Mouse (Mus musculus) liver, embryonic 14.5 days (tissue): Measurements from ENCODE around the gene Pla2g4e. TPM values are rescaled to one million over a fixed set of nuclear protein-coding genes. Genes with fewer than 3 reads are reported as not detected.

Source experiments
- ATAC-seq: fragments of 200-750 bp; cut with Nextera tagmentation; 2 replicates; pipeline ENCODE4 v1.8.0; 2017; ENCODE audit warnings: moderate number of reproducible peaks, mild to moderate bottlenecking, moderate library complexity; ENCODE audit not compliant: insufficient read depth
- DNase-seq, 3 experiments: peaks; one replicate each; pipeline ENCODE4 v3.0.0-alpha.2; 2012 to 2013; ENCODE audit warnings: low read depth in 3 of 3, low spot score in 3 of 3
- H3K27ac ChIP-seq: fragments of 300-500 bp; sonication (generic); 2 replicates; pipeline ENCODE4 v1.5.1; 2014; ENCODE audit warnings: moderate library complexity, mild to moderate bottlenecking, control low read depth, inconsistent platforms
- H3K27me3 ChIP-seq: fragments of 300-500 bp; sonication (generic); 2 replicates; pipeline ENCODE4 v1.6.1; 2014; ENCODE audit warnings: mild to moderate bottlenecking, low read length, moderate library complexity; ENCODE audit not compliant: control insufficient read depth, insufficient read depth
- H3K36me3 ChIP-seq: fragments of 300-500 bp; sonication (generic); replicated peaks from 2 replicates; pipeline ENCODE4 v1.6.1; 2014; ENCODE audit warnings: low read depth; ENCODE audit not compliant: control insufficient read depth, insufficient read depth
- H3K4me1 ChIP-seq, 2 experiments: fragments of 200-500 bp in 1 of 2; fragments of 300-500 bp in 1 of 2; sonication (generic) in 1 of 2; replicated peaks; 2 replicates each; pipeline ENCODE4 v1.6.1; 2012 to 2014; ENCODE audit warnings: antibody characterized with exemption in 1 of 2, inconsistent platforms in 1 of 2, low read length in 1 of 2; ENCODE audit not compliant: control insufficient read depth in 2 of 2, insufficient read depth in 2 of 2
- H3K4me2 ChIP-seq: fragments of 300-500 bp; sonication (generic); 2 replicates; pipeline ENCODE4 v1.6.1; 2014; ENCODE audit warnings: low read depth, mild to moderate bottlenecking, control low read depth, moderate library complexity
- H3K4me3 ChIP-seq, 2 experiments: fragments of 200-500 bp in 1 of 2; fragments of 300-500 bp in 1 of 2; sonication (generic) in 1 of 2; 2 replicates each; pipeline ENCODE4 v1.5.1; 2012 to 2014; ENCODE audit warnings: low read depth in 2 of 2, low read length in 2 of 2, mild to moderate bottlenecking in 2 of 2, control low read depth in 1 of 2, inconsistent platforms in 1 of 2, moderate library complexity in 1 of 2; ENCODE audit not compliant: insufficient read depth in 1 of 2
- H3K9ac ChIP-seq: fragments of 300-500 bp; sonication (generic); replicated peaks from 2 replicates; pipeline ENCODE4 v1.6.1; 2014; ENCODE audit warnings: mild to moderate bottlenecking, control low read depth, moderate library complexity
- H3K9me3 ChIP-seq: fragments of 300-500 bp; sonication (generic); 2 replicates; pipeline ENCODE4 v1.6.1; 2016; ENCODE audit warnings: low read length, mixed read lengths; ENCODE audit not compliant: control insufficient read depth
- CTCF ChIP-seq: IDR thresholded peaks from 2 replicates; pipeline ENCODE4 v1.5.1; 2016; ENCODE audit warnings: antibody characterized with exemption, low read depth, control low read depth
- EP300 ChIP-seq: IDR thresholded peaks from 2 replicates; pipeline ENCODE4 v1.6.1; 2016; ENCODE audit warnings: antibody characterized with exemption, low read depth
- WGBS: fragments of 180-500 bp; shearing (Covaris S2); extraction: QIAGEN DNeasy Blood & Tissue Kit; methylation state at CpG from one replicate; pipeline ENCODE4 v1.1.7; 2014; ENCODE audit not compliant: insufficient replicate concordance; 5-methylcytosine and 5-hydroxymethylcytosine counted together
- polyA plus RNA-seq, 2 experiments: library from polyadenylated mRNA; depleted of rRNA in 1 of 2; stranded (reverse) in 1 of 2; unstranded in 1 of 2; fragments of >200 nt; fragmentation: Nextera tagmentation in 1 of 2; extraction: Ambion mirVana in 1 of 2; gene quantifications; 2 replicates each; pipeline versions ENCODE4 v1.2.1 to v1.2.3; 2012 to 2014

The Pla2g4e gene
- polyA plus RNA-seq, 2 experiments = not detected

DNA sequence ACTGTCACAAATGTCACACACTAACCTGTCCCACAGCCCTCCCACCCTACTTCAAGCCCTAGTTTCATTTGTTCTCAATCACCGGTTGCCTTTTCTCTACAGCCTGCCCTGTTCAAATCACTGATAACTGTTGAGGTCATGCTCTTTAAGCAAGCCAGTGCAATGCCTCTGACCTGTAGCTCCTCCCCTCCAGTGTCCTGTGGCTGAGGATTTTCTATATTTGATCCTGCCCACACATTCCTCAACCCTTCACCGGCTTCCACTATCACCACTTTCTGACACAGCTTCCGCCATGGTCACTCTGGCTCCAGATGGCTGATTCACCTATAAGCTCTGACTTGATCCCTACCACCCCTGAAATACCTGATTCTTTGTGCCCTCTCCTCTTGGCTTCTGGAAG is 97.1 kb downstream of the Pla2g4e start:
- Histone ChIP-seq H3K9me3 (no peaks in the 10 kb centered on the region), H3K4me1 (peaks cover 0 to 5% of the 10 kb centered on the region in 2 experiments; a peak in 2 of 4 replicates), H3K27me3 (no peaks in the 10 kb centered on the region), H3K4me2 (no peak overlapping the region), H3K9ac (no peak overlapping the region), H3K4me3 (no peak overlapping the region), H3K27ac (no peak overlapping the region), H3K36me3 (no peaks in the 10 kb centered on the region)
- no peak for DNase-seq
- no peak for ATAC-seq
- TF ChIP-seq CTCF = no peak
- no peak for TF ChIP-seq EP300
- WGBS = 41% methylated on average over 3 of the region's 3 CpGs

DNA sequence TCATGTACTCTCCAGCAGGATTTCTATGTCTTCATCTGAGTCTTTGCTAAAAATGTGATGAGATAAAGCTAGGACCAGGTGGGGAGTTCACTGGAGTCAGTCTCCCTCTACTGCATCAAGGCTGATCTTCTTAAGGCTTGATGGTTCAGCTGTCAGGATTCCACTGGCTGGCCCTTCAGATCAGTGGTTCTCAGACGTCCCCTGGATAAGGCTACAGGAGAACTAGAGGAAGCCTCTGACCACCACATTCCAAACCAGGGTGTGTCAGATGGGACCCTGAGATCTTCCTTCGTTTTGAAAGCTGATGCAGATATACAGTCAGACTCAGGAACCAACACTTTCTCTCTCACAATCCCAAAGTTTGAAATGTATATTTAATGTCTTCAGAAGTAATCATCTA is 97.8 kb downstream of the Pla2g4e start:
- DNase-seq = no peak
- ATAC-seq = no peak
- no peak overlapping the region for H3K27ac ChIP-seq
- TF ChIP-seq EP300 (no peak), CTCF (no peak)
- no peak overlapping the region for H3K4me2 ChIP-seq
- H3K9ac ChIP-seq = no peak overlapping the region
- WGBS = 33% methylated on average over 2 of the region's 2 CpGs
- no peaks in the 10 kb centered on the region for H3K27me3 ChIP-seq
- peaks cover 0 to 5% of the 10 kb centered on the region in 2 experiments; a peak in 2 of 4 replicates for H3K4me1 ChIP-seq
- no peaks in the 10 kb centered on the region for H3K9me3 ChIP-seq
- H3K36me3 ChIP-seq = no peaks in the 10 kb centered on the region
- no peak overlapping the region for H3K4me3 ChIP-seq

DNA sequence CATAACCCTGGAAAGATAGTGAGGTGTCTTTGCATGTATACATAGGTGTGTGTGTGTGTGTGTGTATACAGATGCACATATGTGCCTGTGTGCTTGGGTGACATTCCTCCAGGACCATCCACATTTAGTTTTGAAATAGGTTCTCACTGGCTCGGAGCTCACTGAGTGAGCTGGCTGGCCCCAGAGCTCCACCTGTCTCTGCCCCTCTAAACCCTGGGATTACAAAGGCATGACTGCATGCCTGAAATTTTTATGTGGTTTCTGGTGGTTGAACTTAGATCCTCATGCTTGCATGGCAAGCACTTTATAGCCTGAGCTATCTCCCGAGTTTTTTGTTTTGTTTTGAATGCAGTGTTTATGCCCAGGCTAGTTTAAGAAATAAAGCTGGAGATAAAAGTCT is 98.6 kb downstream of the Pla2g4e start:
- TF ChIP-seq EP300 = no peak
- TF ChIP-seq CTCF = no peak
- no peaks in the 10 kb centered on the region for H3K36me3 ChIP-seq
- ATAC-seq = no peak

DNA sequence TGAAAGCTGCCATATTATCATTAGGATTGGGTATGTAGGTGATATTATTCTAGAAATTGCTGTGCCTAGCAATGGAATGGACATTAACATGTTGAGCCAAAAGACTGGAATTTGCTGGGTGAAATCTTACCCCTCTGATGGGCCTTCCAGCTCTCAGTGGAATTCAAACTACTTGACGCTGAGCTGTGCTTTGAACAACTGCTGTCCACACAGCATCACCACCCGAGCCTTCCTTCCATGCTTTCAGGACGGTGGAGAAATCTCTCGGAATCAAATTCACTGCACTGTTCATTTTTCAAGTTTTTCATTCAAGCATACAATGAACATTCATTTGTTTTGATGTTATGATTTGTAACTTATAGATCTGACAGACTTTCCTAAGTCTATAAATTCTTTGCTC is 100.7 kb downstream of the Pla2g4e start:
- no peak overlapping the region for H3K4me3 ChIP-seq
- DNase-seq (no peak), ATAC-seq (no peak)
- H3K9ac ChIP-seq = no peak overlapping the region
- TF ChIP-seq CTCF (no peak), EP300 (no peak)
- H3K4me2 ChIP-seq = no peak overlapping the region
- H3K4me1 ChIP-seq = peaks cover 0 to 5% of the 10 kb centered on the region in 2 experiments; a peak in 2 of 4 replicates
- no peak overlapping the region for H3K27ac ChIP-seq
- 69% methylated on average over 4 of the region's 4 CpGs for WGBS
- H3K27me3 ChIP-seq = no peaks in the 10 kb centered on the region
- H3K9me3 ChIP-seq = no peaks in the 10 kb centered on the region
- no peaks in the 10 kb centered on the region for H3K36me3 ChIP-seq

More for the DNA sequence above, 98.6 kb downstream of the Pla2g4e start:
- Histone ChIP-seq H3K4me2 (no peak overlapping the region), H3K9me3 (no peaks in the 10 kb centered on the region), H3K27me3 (no peaks in the 10 kb centered on the region), H3K27ac (no peak overlapping the region), H3K4me3 (no peak overlapping the region), H3K4me1 (peaks cover 0 to 5% of the 10 kb centered on the region in 2 experiments; a peak in 2 of 4 replicates), H3K9ac (no peak overlapping the region)
- no peak for DNase-seq
- WGBS = 69% methylated on average over 2 of the region's 2 CpGs

DNA sequence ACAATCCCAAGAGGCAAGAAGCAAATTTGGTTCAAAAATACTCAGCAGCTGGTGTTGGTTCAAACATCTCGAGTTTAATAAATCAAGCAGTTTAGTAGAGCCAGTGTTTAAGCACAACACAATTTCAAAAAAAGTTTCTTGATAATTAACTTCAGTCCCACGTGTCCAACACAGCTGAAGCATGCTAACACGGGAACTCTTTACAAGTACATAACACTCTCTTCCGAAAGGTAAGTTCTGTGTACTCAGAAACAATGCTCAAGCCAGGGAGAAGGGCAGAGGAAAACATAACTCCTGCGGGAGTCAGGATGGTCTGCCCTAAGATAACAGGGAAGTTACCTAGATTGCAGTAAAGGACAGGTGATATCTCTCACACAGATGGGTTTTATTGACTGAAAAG is 102.8 kb downstream of the Pla2g4e start:
- TF ChIP-seq EP300 (no peak), CTCF (no peak)
- Histone ChIP-seq H3K36me3 (no peaks in the 10 kb centered on the region), H3K9me3 (no peaks in the 10 kb centered on the region), H3K27me3 (no peaks in the 10 kb centered on the region), H3K4me2 (no peak overlapping the region), H3K4me3 (no peak overlapping the region), H3K9ac (no peak overlapping the region), H3K27ac (no peak overlapping the region), H3K4me1 (no peaks in the 10 kb centered on the region)
- ATAC-seq = no peak
- 67% methylated on average over 5 of the region's 5 CpGs for WGBS
- no peak for DNase-seq
